Mouse (Mus musculus): Measurements from ENCODE around the gene Nup85.

Gene Nup85

GRCm38 (mm10) chr11:115584376-115585073, 20.3 kb downstream of the Nup85 start:
- DNase-seq: no peak

GRCm38 (mm10) chr11:115585573-115586100, 21.4 kb downstream of the Nup85 start:
- no peak for DNase-seq

- DNase-seq: no peak
Measured at GRCm38 (mm10) chr11:115586403-115586802, 22.2 kb downstream of the Nup85 start.

- DNase-seq: no peak
Measured at GRCm38 (mm10) chr11:115587984-115588383, 23.8 kb downstream of the Nup85 start.

- no peak for DNase-seq
Measured at GRCm38 (mm10) chr11:115590526-115591075, 26.4 kb downstream of the Nup85 start.

GRCm38 (mm10) chr11:115595209-115595608, 31.0 kb downstream of the Nup85 start:
- no peak for DNase-seq

GRCm38 (mm10) chr11:115598309-115598708, 34.1 kb downstream of the Nup85 start:
- no peak for DNase-seq

GRCm38 (mm10) chr11:115599722-115600121, 35.5 kb downstream of the Nup85 start:
- no peak for DNase-seq

GRCm38 (mm10) chr11:115600743-115601142, 36.5 kb downstream of the Nup85 start:
- no peak for DNase-seq

GRCm38 (mm10) chr11:115601174-115601573, 36.9 kb downstream of the Nup85 start:
- DNase-seq: no peak

GRCm38 (mm10) chr11:115603128-115603475, 38.9 kb downstream of the Nup85 start:
- DNase-seq: no peak

- DNase-seq: peak; percentile 91
Measured at GRCm38 (mm10) chr11:115603476-115604303, 39.5 kb downstream of the Nup85 start, which contains the start of the genes Mrps7 and Gga3. Gene Mrps7, plus strand, starts transcription at chr11:115603925. Gene Gga3, minus strand, starts transcription at chr11:115604051.

- DNase-seq: no peak
Measured at GRCm38 (mm10) chr11:115604304-115604696, 40.1 kb downstream of the Nup85 start.

- no peak for DNase-seq
Measured at GRCm38 (mm10) chr11:115606733-115607132, 42.5 kb downstream of the Nup85 start.

- DNase-seq: peak; percentile 56
Measured at GRCm38 (mm10) chr11:115608421-115609399, 44.5 kb downstream of the Nup85 start.

GRCm38 (mm10) chr11:115609576-115609975, 45.3 kb downstream of the Nup85 start:
- no peak for DNase-seq

GRCm38 (mm10) chr11:115611173-115611572, 46.9 kb downstream of the Nup85 start:
- no peak for DNase-seq

- peak; percentile 58 for DNase-seq
Measured at GRCm38 (mm10) chr11:115612059-115612409, 47.8 kb downstream of the Nup85 start.

GRCm38 (mm10) chr11:115612410-115613137, 48.3 kb downstream of the Nup85 start, which contains the start of gene Mif4gd:
Gene Mif4gd, minus strand, starts transcription at chr11:115612969.
- peak; percentile 84 for DNase-seq

GRCm38 (mm10) chr11:115613138-115613945, 49.1 kb downstream of the Nup85 start:
- DNase-seq: no peak
